Mouse (Mus musculus) CH12.LX (cell line): Measurements from ENCODE around the gene Ccdc167. TPM values are rescaled to one million over a fixed set of nuclear protein-coding genes. Genes with fewer than 3 reads are reported as not detected.

Experiments used
- DNase-seq: peaks from one replicate; pipeline ENCODE4 v3.0.0-alpha.2; 2013; ENCODE audit errors: extremely low read depth
- H3K27ac ChIP-seq: 2 replicates; pipeline ENCODE4 v1.5.1; 2012; ENCODE audit warnings: low read depth, mild to moderate bottlenecking, control low read depth, moderate library complexity; ENCODE audit not compliant: insufficient read depth
- H3K27me3 ChIP-seq: replicated peaks from 2 replicates; pipeline ENCODE3; 2012; ENCODE audit warnings: inconsistent platforms
- H3K36me3 ChIP-seq, 2 experiments: replicated peaks in 1 of 2; 2 replicates each; pipeline versions ENCODE3 to v1.6.1; 2012; ENCODE audit warnings: inconsistent platforms in 1 of 2, low read length in 1 of 2, mild to moderate bottlenecking in 1 of 2, mixed read lengths in 1 of 2, moderate library complexity in 1 of 2; ENCODE audit not compliant: control insufficient read depth in 1 of 2, insufficient read depth in 1 of 2
- H3K4me1 ChIP-seq, 2 experiments: 2 replicates each; pipeline ENCODE4 v1.6.1; 2012; ENCODE audit warnings: inconsistent platforms in 1 of 2, moderate library complexity in 1 of 2; ENCODE audit not compliant: insufficient read depth in 2 of 2, control insufficient read depth in 1 of 2
- H3K4me2 ChIP-seq: 2 replicates; pipeline ENCODE4 v1.6.1; 2012; ENCODE audit warnings: low read depth, mild to moderate bottlenecking, control low read depth; ENCODE audit not compliant: poor library complexity, insufficient read depth, severe bottlenecking
- H3K4me3 ChIP-seq, 3 experiments: fragments of 150-350 bp in 1 of 3; sonication (generic) in 1 of 3; replicated peaks in 1 of 3; 2 replicates each; pipeline versions ENCODE3 to v1.5.1; 2011 to 2012; ENCODE audit warnings: low read depth in 2 of 3, low read length in 2 of 3, mild to moderate bottlenecking in 2 of 3, moderate library complexity in 2 of 3, control low read depth in 1 of 3, improper control_type of control experiment in 1 of 3, inconsistent platforms in 1 of 3, mixed read lengths in 1 of 3; ENCODE audit not compliant: poor library complexity in 1 of 3
- H3K79me2 ChIP-seq: replicated peaks from 2 replicates; pipeline ENCODE4 v1.6.1; 2012; ENCODE audit warnings: mild to moderate bottlenecking, moderate library complexity; ENCODE audit not compliant: control insufficient read depth, poor library complexity, insufficient read depth, severe bottlenecking; ENCODE audit errors: extremely low read depth
- H3K9ac ChIP-seq: 2 replicates; pipeline ENCODE4 v1.6.1; 2012; ENCODE audit warnings: low read depth, mild to moderate bottlenecking, control low read depth, moderate library complexity; ENCODE audit not compliant: insufficient read depth
- H3K9me3 ChIP-seq: replicated peaks from 2 replicates; pipeline ENCODE3; 2012; ENCODE audit warnings: low read length, inconsistent platforms, mixed read lengths
- BHLHE40 ChIP-seq: IDR thresholded peaks from 2 replicates; pipeline ENCODE4 v1.6.1; 2011; ENCODE audit warnings: mild to moderate bottlenecking, low read depth, low read length, improper control_type of control experiment
- CHD1 ChIP-seq: IDR thresholded peaks from 2 replicates; pipeline ENCODE4 v1.6.1; 2012; ENCODE audit warnings: low read depth, low read length, improper control_type of control experiment, inconsistent platforms
- CTCF ChIP-seq, 2 experiments: IDR thresholded peaks in 1 of 2; conservative IDR thresholded peaks in 1 of 2; 2 replicates each; pipeline ENCODE4 v1.5.1; 2011 to 2012; ENCODE audit warnings: low read depth in 2 of 2, low read length in 2 of 2, improper control_type of control experiment in 1 of 2, inconsistent platforms in 1 of 2, mild to moderate bottlenecking in 1 of 2, moderate library complexity in 1 of 2
- E2F4 ChIP-seq: IDR thresholded peaks from 2 replicates; pipeline ENCODE4 v1.6.1; 2011; ENCODE audit warnings: low read depth, low read length, improper control_type of control experiment; ENCODE audit not compliant: insufficient replicate concordance
- ETS1 ChIP-seq: conservative IDR thresholded peaks from 2 replicates; pipeline ENCODE4 v1.6.1; 2012; ENCODE audit warnings: low read depth, mild to moderate bottlenecking, inconsistent platforms, low read length, improper control_type of control experiment, moderate library complexity
- MAFK ChIP-seq: IDR thresholded peaks from 2 replicates; pipeline ENCODE4 v1.6.1; 2011; ENCODE audit warnings: low read length, improper control_type of control experiment; ENCODE audit not compliant: insufficient replicate concordance
- MAX ChIP-seq: IDR thresholded peaks from 2 replicates; pipeline ENCODE4 v1.6.1; 2011; ENCODE audit warnings: low read length, improper control_type of control experiment
- MEF2A ChIP-seq: IDR thresholded peaks from 2 replicates; pipeline ENCODE4 v1.6.1; 2014; ENCODE audit warnings: low read depth, mild to moderate bottlenecking, inconsistent platforms, low read length, improper control_type of control experiment, borderline replicate concordance
- MXI1 ChIP-seq: IDR thresholded peaks from 2 replicates; pipeline ENCODE4 v1.6.1; 2011; ENCODE audit warnings: mild to moderate bottlenecking, low read depth, low read length, improper control_type of control experiment
- NELFE ChIP-seq: IDR thresholded peaks from 2 replicates; pipeline ENCODE4 v1.6.1; 2011; ENCODE audit warnings: low read depth, low read length, improper control_type of control experiment
- NRF1 ChIP-seq: IDR thresholded peaks from 2 replicates; pipeline ENCODE4 v1.6.1; 2014; ENCODE audit warnings: low read depth, mild to moderate bottlenecking, inconsistent platforms, low read length, improper control_type of control experiment, moderate library complexity
- PAX5 ChIP-seq: IDR thresholded peaks from 2 replicates; pipeline ENCODE4 v1.6.1; 2012; ENCODE audit warnings: low read length, inconsistent platforms, mixed read lengths
- POLR2AphosphoS2 ChIP-seq: IDR thresholded peaks from 2 replicates; pipeline ENCODE4 v1.6.1; 2011; ENCODE audit warnings: low read depth, low read length, improper control_type of control experiment
- SIN3A ChIP-seq: IDR thresholded peaks from 2 replicates; pipeline ENCODE4 v1.6.1; 2012; ENCODE audit warnings: low read length, improper control_type of control experiment, inconsistent platforms
- TCF12 ChIP-seq: IDR thresholded peaks from 2 replicates; pipeline ENCODE4 v1.6.1; 2014; ENCODE audit warnings: low read depth, mild to moderate bottlenecking, inconsistent platforms, low read length, improper control_type of control experiment
- USF1 ChIP-seq: IDR thresholded peaks from 2 replicates; pipeline ENCODE4 v1.6.1; 2014; ENCODE audit warnings: low read depth, mild to moderate bottlenecking, inconsistent platforms, low read length, improper control_type of control experiment
- USF2 ChIP-seq: conservative IDR thresholded peaks from 2 replicates; pipeline ENCODE4 v1.6.1; 2011; ENCODE audit warnings: low read depth, low read length, improper control_type of control experiment
- ZMIZ1 ChIP-seq: IDR thresholded peaks from 2 replicates; pipeline ENCODE4 v1.6.1; 2012; ENCODE audit warnings: low read depth, mild to moderate bottlenecking, inconsistent platforms, low read length, improper control_type of control experiment
- dilution Hi-C: fragments of 300-500 bp; cut with MboI; formaldehyde crosslinking; loops from 2 replicates; pipeline ENCODE4 v1.14.3; 2020; ENCODE audit warnings: low sequenced_read_pairs; ENCODE audit not compliant: extremely low pct_unique_long_range_greater_than_20kb, extremely low pct_ligation_motif_present
- in situ Hi-C: fragments of 300-500 bp; cut with MboI; formaldehyde crosslinking; loops from 3 replicates; pipeline ENCODE4 v1.14.3; 2019; ENCODE audit warnings: low sequenced_read_pairs, low pct_ligation_motif_present, low pct_unique_long_range_greater_than_20kb, mixed read lengths
- polyA plus RNA-seq: library from polyadenylated mRNA; unstranded; fragments of >175 nt; gene quantifications from 2 replicates; pipeline ENCODE4 v1.2.1, GENCODE M21; 2012; ENCODE audit warnings: low read depth; ENCODE audit not compliant: insufficient read length
- total RNA-seq, 2 experiments: library from RNA; depleted of rRNA; stranded (reverse); fragments of 300-350 nt in 1 of 2; fragments of >200 nt in 1 of 2; gene quantifications; 2 replicates each; pipeline ENCODE4 v1.2.3; 2012 to 2014

The Ccdc167 gene
- total and polyA plus RNA-seq, 3 experiments: 8.8 to 18.7 (median 12.0) TPM

- Histone ChIP-seq H3K36me3 (peaks cover 88 to 96% of the 10 kb centered on the region in 2 experiments), H3K9ac (no peak overlapping the region), H3K4me3 (no peak overlapping the region), H3K79me2 (no peaks in the 10 kb centered on the region), H3K27me3 (no peaks in the 10 kb centered on the region), H3K9me3 (peaks cover 8% of the 10 kb centered on the region), H3K4me2 (no peak overlapping the region), H3K27ac (no peak overlapping the region), H3K4me1 (peaks cover 0 to 28% of the 10 kb centered on the region in 2 experiments; a peak in 2 of 4 replicates)
- in situ Hi-C loops (no loop called here), dilution Hi-C loops (no loop called here)
- DNase-seq: no peak
- TF ChIP-seq USF1 (no peak), MAFK (no peak), NRF1 (no peak), CHD1 (no peak), POLR2AphosphoS2 (no peak), E2F4 (no peak), MXI1 (no peak), ZMIZ1 (no peak), PAX5 (no peak), TCF12 (no peak), MAX (no peak), BHLHE40 (no peak), SIN3A (no peak)
Observed at GRCm38 (mm10) chr17:29686771-29687170, 30.1 kb downstream of the Ccdc167 start.

- Histone ChIP-seq H3K27me3 (no peaks in the 10 kb centered on the region), H3K4me3 (no peak overlapping the region), H3K4me1 (peaks cover 14 to 50% of the 10 kb centered on the region in 2 experiments), H3K9ac (no peak overlapping the region), H3K36me3 (peaks cover 87 to 92% of the 10 kb centered on the region in 2 experiments), H3K27ac (no peak overlapping the region), H3K79me2 (0 out of 2 replicates have a peak, but pooled peaks cover 2% of the 10 kb centered on the region), H3K9me3 (peaks cover 8% of the 10 kb centered on the region), H3K4me2 (no peak overlapping the region)
- dilution Hi-C loops (no loop called here), in situ Hi-C loops (no loop called here)
- DNase-seq: no peak
- TF ChIP-seq CTCF (conservative IDR thresholded peaks at IDR 0.05 in 1 of 2, IDR thresholded peaks at IDR 0.05 in 1 of 2; ENCODE audit: low read depth in 2 of 2, low read length in 2 of 2) (no peak), BHLHE40 (no peak), NRF1 (no peak), ETS1 (no peak), NELFE (no peak), MXI1 (no peak), E2F4 (no peak), MEF2A (no peak), SIN3A (no peak), USF2 (no peak)
Observed at GRCm38 (mm10) chr17:29684275-29684674, 32.6 kb downstream of the Ccdc167 start.
